Mouse (Mus musculus): ENCODE results near the gene Ube2l3. TPM values are rescaled to one million over a fixed set of nuclear protein-coding genes. Genes with fewer than 3 reads are reported as not detected.

The Ube2l3 gene
- total and polyA plus RNA-seq, 2 experiments from 2014 or later = 127 to 330 TPM

GRCm38 (mm10) chr16:17226496-17226895 is 24.0 kb upstream of the Ube2l3 start:
- no peaks in the 10 kb centered on the region for H3K9me3 ChIP-seq (ENCODE audit: low read length)
- H3K36me3 ChIP-seq (ENCODE audit: insufficient read depth) = no peaks in the 10 kb centered on the region
- no peaks in the 10 kb centered on the region for H3K4me1 ChIP-seq (ENCODE audit: insufficient read depth)
- DNase-seq = no peak
- no peak overlapping the region for H3K27ac ChIP-seq (ENCODE audit: low read depth, low read length)
- no peak overlapping the region for H3K4me3 ChIP-seq (ENCODE audit: low read depth, low read length)
- H3K4me2 ChIP-seq (ENCODE audit: low read depth) = no peak overlapping the region
- H3K9ac ChIP-seq = no peak overlapping the region
- H3K27me3 ChIP-seq (ENCODE audit: insufficient read depth, low read length) = no peaks in the 10 kb centered on the region
- no peak for ATAC-seq
- TF ChIP-seq CTCF (IDR thresholded peaks at IDR 0.05; ENCODE audit: low read depth) = no peak

- DNase-seq = no peak
- no peak for TF ChIP-seq CTCF (IDR thresholded peaks at IDR 0.05; ENCODE audit: low read depth)
- no peak for ATAC-seq
- H3K4me1 ChIP-seq (ENCODE audit: insufficient read depth) = no peaks in the 10 kb centered on the region
- H3K9me3 ChIP-seq (ENCODE audit: low read length) = no peaks in the 10 kb centered on the region
- no peaks in the 10 kb centered on the region for H3K36me3 ChIP-seq (ENCODE audit: insufficient read depth)
- no peak overlapping the region for H3K4me2 ChIP-seq (ENCODE audit: low read depth)
- no peak overlapping the region for H3K4me3 ChIP-seq (ENCODE audit: low read depth, low read length)
- no peak overlapping the region for H3K27ac ChIP-seq (ENCODE audit: low read depth, low read length)
- no peaks in the 10 kb centered on the region for H3K27me3 ChIP-seq (ENCODE audit: insufficient read depth, low read length)
- WGBS = 91% methylated on average over 5 of the region's 5 CpGs
- no peak overlapping the region for H3K9ac ChIP-seq
Measured at GRCm38 (mm10) chr16:17225584-17225983, 23.1 kb upstream of the Ube2l3 start.

DNA sequence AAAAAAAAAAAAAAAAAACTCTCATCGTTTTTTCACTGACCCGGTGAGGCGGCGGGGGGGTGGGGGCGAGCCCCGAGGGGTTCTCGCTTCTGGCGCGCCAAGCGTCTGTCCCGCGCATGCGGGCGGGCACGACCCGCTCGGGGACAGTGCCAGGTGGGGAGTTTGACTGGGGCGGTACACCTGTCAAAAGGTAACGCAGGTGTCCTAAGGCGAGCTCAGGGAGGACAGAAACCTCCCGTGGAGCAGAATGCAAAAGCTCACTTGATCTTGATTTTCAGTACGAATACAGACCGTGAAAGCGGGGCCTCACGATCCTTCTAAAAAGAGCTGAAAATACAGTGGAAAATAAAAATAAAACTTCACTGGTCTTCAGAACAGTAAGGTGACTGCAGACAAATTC is 19.7 kb upstream of the Ube2l3 start:
- 48% methylated on average over 25 of the region's 25 CpGs for WGBS
- TF ChIP-seq CTCF (IDR thresholded peaks at IDR 0.05; ENCODE audit: low read depth) = no peak
- peak; percentile 84 for DNase-seq

DNA sequence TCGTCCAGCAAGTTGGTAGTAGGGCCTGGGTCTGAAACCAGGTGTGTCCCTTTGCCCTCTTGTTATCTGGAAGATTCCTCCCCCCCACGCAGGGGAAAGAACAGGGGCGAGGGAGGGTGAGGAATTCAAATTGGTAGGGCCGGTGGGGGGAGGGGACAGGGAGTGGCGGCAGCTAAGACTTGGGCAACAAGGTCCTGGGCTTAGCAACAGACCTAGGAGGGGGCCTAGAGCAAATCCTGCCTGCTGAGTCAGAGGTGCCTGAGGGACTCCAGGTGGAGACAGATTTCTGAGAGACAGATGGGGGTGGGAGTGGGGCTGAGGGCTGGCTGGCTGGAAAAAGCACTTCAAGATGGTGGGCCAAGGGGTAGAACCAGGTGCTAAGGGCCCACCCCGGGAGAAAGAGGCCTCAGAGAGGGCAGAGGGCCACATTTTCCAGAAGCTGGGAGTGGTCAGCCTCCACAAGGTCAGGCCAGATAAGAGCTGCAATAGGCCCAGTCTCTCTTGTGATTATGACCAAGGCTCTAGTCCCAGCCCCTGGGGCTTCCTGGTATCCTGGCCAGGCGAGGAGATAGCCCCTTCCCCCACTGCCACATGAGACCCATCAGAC is 17.8 kb upstream of the Ube2l3 start:
- H3K4me2 ChIP-seq (ENCODE audit: low read depth) = no peak overlapping the region
- H3K27me3 ChIP-seq (ENCODE audit: insufficient read depth, low read length) = no peaks in the 10 kb centered on the region
- H3K4me1 ChIP-seq (ENCODE audit: insufficient read depth) = no peaks in the 10 kb centered on the region
- H3K36me3 ChIP-seq (ENCODE audit: insufficient read depth) = no peaks in the 10 kb centered on the region
- H3K27ac ChIP-seq (ENCODE audit: low read depth, low read length) = no peak overlapping the region
- DNase-seq = no peak
- WGBS = 48% methylated on average over 7 of the region's 7 CpGs
- H3K9me3 ChIP-seq (ENCODE audit: low read length) = no peaks in the 10 kb centered on the region
- TF ChIP-seq CTCF (IDR thresholded peaks at IDR 0.05; ENCODE audit: low read depth) = no peak
- H3K9ac ChIP-seq = no peak overlapping the region
- H3K4me3 ChIP-seq (ENCODE audit: low read depth, low read length) = no peak overlapping the region
- ATAC-seq = no peak

More for the DNA sequence above, 19.7 kb upstream of the Ube2l3 start:
- Histone ChIP-seq H3K36me3 (ENCODE audit: insufficient read depth) (no peaks in the 10 kb centered on the region), H3K27ac (ENCODE audit: low read depth, low read length) (no peak overlapping the region), H3K27me3 (ENCODE audit: insufficient read depth, low read length) (no peaks in the 10 kb centered on the region), H3K4me2 (ENCODE audit: low read depth) (no peak overlapping the region), H3K4me1 (ENCODE audit: insufficient read depth) (no peaks in the 10 kb centered on the region), H3K9me3 (ENCODE audit: low read length) (no peaks in the 10 kb centered on the region), H3K4me3 (ENCODE audit: low read depth, low read length) (no peak overlapping the region), H3K9ac (no peak overlapping the region)
- peak; percentile 100 for ATAC-seq

DNA sequence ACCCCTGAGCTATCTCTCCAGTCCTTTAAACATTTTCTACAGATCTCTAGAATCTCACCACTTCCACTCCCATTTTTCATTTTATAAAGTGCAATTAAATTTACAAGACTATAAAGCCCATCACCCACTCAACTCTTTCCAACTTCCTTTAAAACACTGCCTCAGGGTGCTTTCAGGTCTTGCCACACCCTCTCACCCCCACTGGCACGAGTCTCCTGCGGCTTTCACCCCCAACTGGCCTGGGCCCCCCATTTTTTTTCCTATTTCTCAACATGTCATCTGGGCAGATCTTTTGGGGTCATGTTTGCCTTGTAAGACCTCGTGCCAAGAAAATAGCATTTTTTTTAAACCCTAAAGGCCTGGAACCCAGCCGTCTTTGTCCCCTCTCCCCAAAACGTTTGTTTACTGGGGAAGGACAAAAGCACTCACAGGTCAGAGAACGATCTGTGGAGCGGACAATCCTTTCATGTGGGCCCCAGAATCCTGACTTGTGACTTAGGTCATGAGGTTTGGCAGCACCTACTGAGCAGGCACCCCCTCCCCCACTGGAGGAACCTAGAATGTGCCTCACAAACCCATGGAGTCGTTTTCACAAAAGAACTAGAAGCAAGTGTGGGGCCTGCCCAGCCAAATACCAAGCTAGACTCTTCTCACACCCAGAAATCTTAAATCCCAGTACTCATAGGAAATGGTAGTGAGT is 14.6 kb upstream of the Ube2l3 start:
- Histone ChIP-seq H3K9ac (no peak overlapping the region), H3K9me3 (ENCODE audit: low read length) (no peaks in the 10 kb centered on the region)

DNA sequence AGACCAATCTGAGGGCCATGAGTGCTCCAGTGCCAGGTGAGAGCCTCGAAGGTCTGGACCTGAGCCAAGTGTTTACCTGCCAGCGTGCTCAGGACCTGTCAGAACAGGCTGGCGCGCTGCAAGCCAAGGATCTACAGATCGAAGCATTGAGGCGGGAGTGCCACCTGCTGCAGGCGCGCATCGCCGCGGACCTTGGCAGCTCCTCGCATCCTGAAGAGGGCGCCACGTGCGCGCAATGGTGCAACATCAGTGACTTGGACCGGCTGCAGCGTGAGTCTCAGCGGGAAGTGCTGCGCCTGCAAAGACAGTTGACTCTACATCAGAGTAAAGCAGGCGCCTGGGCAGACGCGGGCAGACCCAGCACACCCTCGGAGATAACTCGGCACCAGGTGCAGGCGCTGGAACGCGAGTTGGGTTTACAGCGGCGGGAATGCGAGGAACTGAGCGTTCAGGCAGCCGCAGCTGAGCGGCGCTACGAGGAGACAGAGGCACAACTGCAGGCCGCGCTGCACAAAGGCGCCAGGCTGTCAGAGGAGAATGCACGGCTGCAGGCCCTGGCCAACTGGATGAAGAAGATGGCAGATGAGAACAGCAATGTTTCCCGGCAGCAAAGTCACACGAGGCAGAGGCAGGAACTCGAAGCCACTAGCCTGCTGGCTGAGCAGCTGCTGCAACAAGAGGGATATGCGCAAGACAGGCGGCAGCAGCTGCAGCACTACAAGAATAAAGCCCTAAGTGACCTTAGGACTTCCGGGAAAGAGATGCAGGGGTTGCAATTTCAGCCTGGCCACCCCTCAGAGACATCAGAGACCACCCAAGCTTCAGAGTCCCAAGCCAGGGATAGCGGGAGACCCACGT is 7.8 kb upstream of the Ube2l3 start:
- TF ChIP-seq CTCF (IDR thresholded peaks at IDR 0.05; ENCODE audit: low read depth) = peak; percentile 91
- Histone ChIP-seq H3K27ac (ENCODE audit: low read depth, low read length) (peak overlapping the region; percentile 87; the same call in 1 of the 2 replicates), H3K27me3 (ENCODE audit: insufficient read depth, low read length) (no peaks in the 10 kb centered on the region; the same call in 1 of the 2 replicates), H3K4me2 (ENCODE audit: low read depth) (peak overlapping the region; percentile 97), H3K9ac (peak overlapping the region; percentile 78), H3K36me3 (ENCODE audit: insufficient read depth) (no peaks in the 10 kb centered on the region), H3K4me1 (ENCODE audit: insufficient read depth) (0 out of 2 replicates have a peak, but pooled peaks cover 6% of the 10 kb centered on the region), H3K4me3 (ENCODE audit: low read depth, low read length) (peak overlapping the region; percentile 70), H3K9me3 (ENCODE audit: low read length) (no peaks in the 10 kb centered on the region)
- WGBS = 8% methylated on average over 48 of the region's 48 CpGs
- peak; percentile 91 for DNase-seq
- peak; percentile 74 for ATAC-seq

More for the DNA sequence above, 14.6 kb upstream of the Ube2l3 start:
- Histone ChIP-seq H3K4me2 (ENCODE audit: low read depth) (no peak overlapping the region), H3K27me3 (ENCODE audit: insufficient read depth, low read length) (no peaks in the 10 kb centered on the region), H3K4me3 (ENCODE audit: low read depth, low read length) (no peak overlapping the region), H3K36me3 (ENCODE audit: insufficient read depth) (no peaks in the 10 kb centered on the region), H3K27ac (ENCODE audit: low read depth, low read length) (no peak overlapping the region), H3K4me1 (ENCODE audit: insufficient read depth) (no peaks in the 10 kb centered on the region)
- no peak for DNase-seq
- WGBS = 66% methylated on average over 8 of the region's 8 CpGs
- no peak for ATAC-seq
- TF ChIP-seq CTCF (IDR thresholded peaks at IDR 0.05; ENCODE audit: low read depth) = no peak
